Mouse (Mus musculus): ENCODE results near the gene Pxn.

DNA sequence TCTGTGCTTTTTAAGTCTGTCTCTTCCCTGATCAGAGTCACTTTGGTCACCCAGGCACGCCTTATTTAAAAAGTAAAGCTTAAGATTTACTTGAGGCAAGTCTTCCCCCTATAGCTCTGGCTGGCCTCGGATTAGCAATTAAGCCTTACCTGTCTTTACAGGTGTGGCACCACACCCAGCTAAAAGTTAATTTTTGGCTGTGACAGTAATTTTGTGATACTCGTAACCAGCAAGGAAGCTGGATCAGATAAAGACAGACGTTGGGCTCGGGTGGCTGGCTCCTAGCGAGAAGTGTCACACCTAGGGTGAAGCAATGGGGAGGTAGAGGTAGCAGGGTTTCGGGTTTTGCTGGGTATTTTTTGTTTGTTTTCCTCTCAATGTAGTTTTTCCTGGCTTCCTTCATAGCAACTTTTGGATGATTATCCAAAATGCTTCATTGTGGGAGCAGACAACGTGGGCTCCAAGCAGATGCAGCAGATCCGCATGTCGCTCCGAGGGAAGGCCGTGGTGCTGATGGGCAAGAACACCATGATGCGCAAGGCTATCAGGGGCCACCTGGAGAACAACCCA, 53.9 kb downstream of the Pxn start:
- TF ChIP-seq POLR2A (IDR thresholded peaks at IDR 0.05; ENCODE audit: borderline replicate concordance, insufficient read depth, low read length): no peak
- no peak for TF ChIP-seq CTCF (IDR thresholded peaks at IDR 0.05; ENCODE audit: borderline replicate concordance, insufficient read depth, low read depth, low read length)

Measured in cerebellum, adult 2 months (tissue).